Mouse (Mus musculus) thymus, adult 2 months (tissue): Measurements from ENCODE around the gene Rnaseh2c. TPM values are rescaled to one million over a fixed set of nuclear protein-coding genes. Genes with fewer than 3 reads are reported as not detected.

ENCODE experiments used
- DNase-seq: peaks from one replicate; pipeline ENCODE4 v3.0.0; 2021
- H3K27ac ChIP-seq: fragments of 200-500 bp; 2 replicates; pipeline ENCODE4 v1.5.1; 2012; ENCODE audit warnings: low read length, control low read depth; ENCODE audit not compliant: control insufficient read depth, insufficient read depth
- H3K27me3 ChIP-seq: fragments of 200-500 bp; 2 replicates; pipeline ENCODE4 v1.6.1; 2012; ENCODE audit warnings: mild to moderate bottlenecking, low read length, moderate library complexity, mixed read lengths; ENCODE audit not compliant: control insufficient read depth, insufficient read depth
- H3K36me3 ChIP-seq: fragments of 200-500 bp; 2 replicates; pipeline ENCODE4 v1.6.1; 2012; ENCODE audit warnings: mild to moderate bottlenecking, low read length, moderate library complexity; ENCODE audit not compliant: control insufficient read depth, insufficient read depth
- H3K4me1 ChIP-seq: fragments of 200-500 bp; replicated peaks from 2 replicates; pipeline ENCODE4 v1.6.1; 2012; ENCODE audit warnings: low read length; ENCODE audit not compliant: control insufficient read depth, insufficient read depth
- H3K4me3 ChIP-seq: fragments of 200-500 bp; 2 replicates; pipeline ENCODE4 v1.5.1; 2012; ENCODE audit warnings: mild to moderate bottlenecking, low read length, control low read depth, moderate library complexity; ENCODE audit not compliant: control insufficient read depth, insufficient read depth
- CTCF ChIP-seq: fragments of 200-500 bp; IDR thresholded peaks from 2 replicates; pipeline ENCODE4 v1.5.1; 2012; ENCODE audit warnings: mild to moderate bottlenecking, control low read depth, low read length, moderate library complexity, borderline replicate concordance; ENCODE audit not compliant: control insufficient read depth, poor library complexity, insufficient read depth; ENCODE audit errors: extremely low read depth
- POLR2A ChIP-seq: fragments of 200-500 bp; IDR thresholded peaks from 2 replicates; pipeline ENCODE4 v1.6.1; 2012; ENCODE audit warnings: mild to moderate bottlenecking, low read length, control low read depth, moderate library complexity; ENCODE audit not compliant: control insufficient read depth, poor library complexity, insufficient read depth; ENCODE audit errors: extremely low read depth
- WGBS: fragments of 180-500 bp; shearing (Covaris S2); methylation state at CpG from one replicate; pipeline ENCODE4 v1.1.7; 2018; 5-methylcytosine and 5-hydroxymethylcytosine counted together
- polyA plus RNA-seq: library from polyadenylated mRNA; depleted of rRNA; stranded (reverse); fragments of >200 nt; gene quantifications from 2 replicates; pipeline ENCODE4 v1.2.3, GENCODE M21; 2012; rRNA removed

Rnaseh2c gene
- polyA plus RNA-seq, result 87.0 and 96.5 TPM in 2 replicates

DNA sequence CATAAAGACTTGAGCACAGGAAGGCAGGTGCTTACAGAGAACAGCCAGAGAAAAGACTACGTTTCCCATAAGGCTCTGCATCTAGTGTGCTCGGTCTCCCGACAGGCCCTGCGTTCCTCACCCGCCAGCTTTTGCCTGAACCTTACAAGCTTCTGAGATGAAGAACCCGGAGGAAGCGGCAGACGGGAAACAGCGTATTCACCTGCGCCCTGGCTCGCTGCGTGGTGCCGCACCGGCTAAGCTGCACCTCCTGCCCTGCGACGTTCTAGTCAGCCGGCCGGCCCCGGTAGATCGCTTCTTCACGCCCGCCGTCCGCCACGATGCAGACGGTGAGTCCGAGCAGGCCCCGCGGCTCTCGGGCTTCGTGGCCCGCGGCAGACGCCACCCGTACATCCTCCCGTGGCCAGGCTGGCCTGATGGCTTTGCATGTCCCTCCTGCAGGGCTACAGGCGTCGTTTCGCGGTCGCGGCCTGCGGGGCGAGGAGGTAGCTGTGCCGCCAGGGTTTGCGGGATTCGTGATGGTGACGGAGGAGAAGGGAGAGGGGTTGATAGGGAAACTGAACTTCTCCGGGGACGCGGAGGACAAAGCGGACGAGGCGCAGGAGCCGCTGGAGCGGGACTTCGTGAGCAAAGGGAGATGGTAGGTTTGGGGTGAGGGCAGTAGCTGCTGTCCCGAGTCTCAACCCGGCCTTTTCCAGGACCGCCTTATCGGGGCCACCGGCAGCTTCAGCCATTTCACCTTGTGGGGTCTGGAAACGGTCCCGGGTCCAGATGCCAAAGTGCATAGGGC lies at the start of gene Rnaseh2c:
Rnaseh2c (plus strand) TSS at position 122 of the 790 bp plus-strand sequence.
- TF ChIP-seq POLR2A (peak; percentile 52; the same call in 1 of the 2 replicates), CTCF (0 out of 2 replicates have a peak, but pooled peaks have one; percentile 21)
- peak; percentile 85 for DNase-seq
- peaks cover 16% of the 10 kb centered on the region for H3K4me1 ChIP-seq
- no peaks in the 10 kb centered on the region for H3K27me3 ChIP-seq
- H3K36me3 ChIP-seq, result peaks cover 36% of the 10 kb centered on the region
- H3K4me3 ChIP-seq, result peak within 1 kb of the TSS; percentile 78
- WGBS, result under 1% methylated on average over 64 of the region's 64 CpGs
- H3K27ac ChIP-seq, result peak within 1 kb of the TSS; percentile 40

DNA sequence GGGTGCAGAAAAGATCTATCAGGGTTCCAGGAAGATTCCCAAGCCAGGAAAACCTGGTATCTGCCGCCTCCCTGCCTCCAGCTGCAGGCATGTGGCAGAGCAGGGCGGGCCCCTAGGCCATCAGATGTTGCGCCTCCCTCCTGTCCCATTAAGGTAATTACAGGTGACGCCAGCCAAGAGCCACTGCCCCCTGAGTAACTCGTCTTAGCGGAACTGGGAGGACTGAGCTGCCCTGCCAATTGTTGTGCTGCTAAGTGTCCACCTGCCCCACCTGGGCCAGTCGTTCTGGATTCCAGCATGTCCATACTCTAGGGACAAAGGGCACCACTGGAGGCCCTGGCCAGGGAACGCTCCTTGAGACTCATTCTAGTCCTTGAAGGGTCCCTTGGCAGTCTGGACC lies 47.9 kb upstream of the Rnaseh2c start:
- no peak overlapping the region for H3K27ac ChIP-seq
- no peak for DNase-seq
- no peaks in the 10 kb centered on the region for H3K36me3 ChIP-seq
- peaks cover under 1% of the 10 kb centered on the region; the same call in 1 of the 2 replicates for H3K27me3 ChIP-seq
- no peak for TF ChIP-seq CTCF
- TF ChIP-seq POLR2A, result no peak
- WGBS, result 96% methylated on average over 8 of the region's 8 CpGs
- H3K4me1 ChIP-seq, result no peaks in the 10 kb centered on the region
- H3K4me3 ChIP-seq, result no peak overlapping the region

DNA sequence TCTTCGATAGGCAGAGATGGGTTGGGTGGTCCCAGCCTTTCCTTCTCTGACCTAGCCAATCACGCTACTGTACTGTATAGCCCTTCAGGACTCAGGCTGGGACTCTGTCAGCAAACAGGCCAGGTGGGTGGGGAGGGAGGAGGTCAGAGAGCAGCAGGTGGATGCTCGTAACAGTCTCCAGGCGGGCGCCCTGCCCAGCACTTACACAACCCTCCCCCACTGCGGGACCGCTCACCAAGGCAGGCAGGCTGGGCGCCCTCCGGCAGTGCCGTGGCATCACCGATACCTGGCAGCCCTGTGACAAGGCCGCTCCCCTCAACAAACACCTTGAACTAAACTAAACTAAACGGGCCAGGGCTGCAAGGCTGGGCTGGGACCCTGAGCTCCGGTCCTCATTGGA lies 47.5 kb upstream of the Rnaseh2c start:
- DNase-seq, result no peak
- H3K27me3 ChIP-seq, result peaks cover 4% of the 10 kb centered on the region; the same call in 1 of the 2 replicates
- 97% methylated on average over 14 of the region's 14 CpGs for WGBS
- no peak for TF ChIP-seq CTCF
- TF ChIP-seq POLR2A, result no peak
- H3K4me3 ChIP-seq, result no peak overlapping the region
- no peak overlapping the region for H3K27ac ChIP-seq
- no peaks in the 10 kb centered on the region for H3K4me1 ChIP-seq
- no peaks in the 10 kb centered on the region for H3K36me3 ChIP-seq

DNA sequence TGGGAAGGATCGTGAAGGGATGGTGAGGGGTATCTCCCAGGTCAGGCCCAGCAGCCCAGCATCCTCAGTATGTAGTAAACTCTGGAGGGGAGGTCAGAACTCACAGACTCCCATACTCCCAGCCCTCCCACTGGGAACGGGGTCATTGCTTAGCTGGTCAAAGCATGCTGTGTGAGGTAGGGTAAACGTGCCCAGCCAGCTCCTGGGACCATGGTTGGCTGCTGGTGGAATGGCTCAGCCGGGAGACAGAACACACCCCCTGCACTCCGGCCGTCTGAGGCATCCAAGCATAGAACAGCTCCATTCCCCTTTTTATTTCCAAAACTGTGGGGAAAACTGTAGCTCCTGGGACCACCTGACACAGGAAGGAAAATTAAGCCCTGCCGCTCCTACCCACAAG lies 43.5 kb upstream of the Rnaseh2c start:
- DNase-seq, result no peak
- H3K36me3 ChIP-seq, result no peaks in the 10 kb centered on the region
- peaks cover 9% of the 10 kb centered on the region for H3K4me1 ChIP-seq
- no peak for TF ChIP-seq POLR2A
- no peak for TF ChIP-seq CTCF
- 84% methylated on average over 7 of the region's 7 CpGs for WGBS
- H3K27me3 ChIP-seq, result peaks cover 16% of the 10 kb centered on the region; the same call in 1 of the 2 replicates
- no peak overlapping the region for H3K27ac ChIP-seq
- H3K4me3 ChIP-seq, result no peak overlapping the region

DNA sequence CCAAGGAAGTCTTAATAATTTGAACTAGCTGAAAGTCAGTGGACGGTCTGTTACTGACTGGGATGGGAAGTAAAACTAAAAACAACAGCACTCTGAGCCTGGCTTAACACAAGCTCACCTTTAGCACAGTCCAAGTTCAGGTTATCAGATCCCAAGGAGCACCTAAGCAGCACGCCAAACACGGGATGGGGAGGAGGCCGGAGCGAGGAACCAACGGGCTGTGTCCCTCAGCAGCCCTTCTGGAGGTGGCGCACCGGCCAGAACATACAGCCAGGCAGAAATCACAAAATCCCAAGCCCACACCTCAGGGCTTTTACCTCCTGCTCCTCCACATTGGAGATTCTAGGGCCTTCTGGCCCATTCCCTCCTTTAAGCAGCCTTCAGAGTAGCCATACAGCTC lies 42.9 kb upstream of the Rnaseh2c start:
- Histone ChIP-seq H3K4me1 (peaks cover 9% of the 10 kb centered on the region), H3K36me3 (no peaks in the 10 kb centered on the region), H3K4me3 (no peak overlapping the region), H3K27me3 (peaks cover 16% of the 10 kb centered on the region; the same call in 1 of the 2 replicates), H3K27ac (no peak overlapping the region)
- WGBS, result 87% methylated on average over 8 of the region's 8 CpGs
- DNase-seq, result no peak
- TF ChIP-seq POLR2A (no peak), CTCF (no peak)

DNA sequence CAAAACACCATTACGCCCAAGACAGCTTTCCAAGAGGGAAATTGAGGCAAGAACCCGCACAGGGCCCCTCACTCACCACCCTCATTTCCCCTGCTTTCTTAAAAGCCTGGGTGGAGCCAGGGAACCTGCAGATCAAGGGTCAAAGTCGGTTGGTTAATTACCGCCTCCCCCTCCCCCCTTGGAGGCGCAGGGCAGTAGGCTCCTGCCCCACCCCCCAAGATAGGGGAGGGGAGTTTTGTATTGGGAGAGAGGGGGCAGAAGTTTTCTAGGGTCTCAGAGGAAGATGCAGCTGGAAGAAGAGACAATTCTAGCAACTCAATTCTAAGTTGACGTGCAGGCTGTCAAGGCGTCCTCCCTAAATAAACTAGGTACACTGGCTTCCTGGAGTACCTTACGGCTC lies 42.4 kb upstream of the Rnaseh2c start:
- TF ChIP-seq POLR2A, result no peak
- no peak for TF ChIP-seq CTCF
- WGBS, result 59% methylated on average over 8 of the region's 8 CpGs

More for the DNA sequence above, 42.4 kb upstream of the Rnaseh2c start:
- Histone ChIP-seq H3K4me1 (peaks cover 9% of the 10 kb centered on the region), H3K27me3 (peaks cover 16% of the 10 kb centered on the region; the same call in 1 of the 2 replicates), H3K4me3 (no peak overlapping the region), H3K36me3 (no peaks in the 10 kb centered on the region), H3K27ac (no peak overlapping the region)
- DNase-seq, result no peak
